Mouse (Mus musculus) layer of hippocampus, postnatal 10 days (tissue): ENCODE measurements around the gene Cdkn1a. TPM values are rescaled to one million over a fixed set of nuclear protein-coding genes. Genes with fewer than 3 reads are reported as not detected.
"Not testable (repeated sequence)": the region's sequence is repeated elsewhere in the genome, so short reads cannot be mapped to it uniquely, and the experiment has no call there.

Experiments
- DNase-seq, 2 experiments: peaks; one replicate each; pipeline ENCODE4 v3.0.0; 2021; ENCODE audit warnings: low spot score in 2 of 2
- total RNA-seq, 2 experiments: library from RNA; stranded (reverse); gene quantifications; 2 replicates each; pipeline ENCODE4 v1.2.3; 2021

The Cdkn1a gene
- total RNA-seq, 2 experiments from 2014 or later = 23.6 to 29.4 TPM

- DNase-seq = peak in 1 of 2 experiments; percentile 43
These were observed 32.8 kb upstream of the Cdkn1a start for GRCm38 (mm10) chr17:29057961-29058360.

GRCm38 (mm10) chr17:29058487-29058886 lies 32.3 kb upstream of the Cdkn1a start:
- DNase-seq = no peak

GRCm38 (mm10) chr17:29059581-29059980 lies 31.2 kb upstream of the Cdkn1a start:
- DNase-seq = no peak

- DNase-seq = no peak
These were observed 29.8 kb upstream of the Cdkn1a start for GRCm38 (mm10) chr17:29060946-29061345.

DNA sequence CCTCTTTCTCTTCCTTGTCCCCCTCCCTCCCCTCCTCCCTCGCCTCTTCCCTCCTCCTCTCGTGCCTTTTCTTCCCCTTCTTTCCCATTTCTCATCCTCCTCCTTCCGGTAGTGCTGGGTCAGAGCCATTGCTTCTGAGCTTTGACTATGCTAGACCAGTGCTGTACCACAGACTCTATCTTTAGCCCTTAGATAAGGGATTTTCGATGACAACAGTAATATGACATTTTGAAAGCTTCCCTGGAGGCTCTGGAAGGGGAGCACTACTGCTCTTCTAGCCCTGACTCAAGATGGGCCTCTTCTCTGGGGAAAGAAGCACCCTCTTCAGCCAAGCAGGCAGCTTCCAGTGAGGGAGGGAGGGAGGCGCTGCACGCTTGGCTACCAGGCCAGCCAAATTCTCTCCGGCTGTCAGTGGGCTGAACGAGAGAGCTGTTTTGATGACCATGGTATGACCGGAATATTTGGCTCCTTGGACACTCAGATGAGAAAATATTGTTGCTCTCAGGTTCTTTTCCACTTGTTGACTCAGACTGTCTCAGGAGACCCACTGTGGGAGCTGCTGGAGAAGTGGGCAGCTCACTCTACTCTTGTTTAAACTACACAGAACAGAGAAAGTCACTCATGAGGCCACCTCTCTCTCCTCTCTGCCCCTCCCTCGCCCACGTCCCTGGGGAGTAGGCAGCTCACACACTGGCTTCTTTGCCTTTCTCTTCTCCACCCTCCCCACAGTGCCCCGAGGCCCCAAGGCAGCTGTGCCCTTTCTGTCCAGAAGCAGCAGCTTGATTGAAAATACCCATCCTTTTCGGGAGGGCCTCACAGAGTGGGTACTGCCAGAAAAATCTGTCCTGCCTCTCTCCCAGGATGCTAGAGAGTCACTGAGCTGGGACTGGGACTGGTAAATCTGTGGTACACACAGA lies 28.4 kb upstream of the Cdkn1a start:
- DNase-seq = no peak

- DNase-seq = no peak
These were observed 27.4 kb upstream of the Cdkn1a start for GRCm38 (mm10) chr17:29063121-29063987.

DNA sequence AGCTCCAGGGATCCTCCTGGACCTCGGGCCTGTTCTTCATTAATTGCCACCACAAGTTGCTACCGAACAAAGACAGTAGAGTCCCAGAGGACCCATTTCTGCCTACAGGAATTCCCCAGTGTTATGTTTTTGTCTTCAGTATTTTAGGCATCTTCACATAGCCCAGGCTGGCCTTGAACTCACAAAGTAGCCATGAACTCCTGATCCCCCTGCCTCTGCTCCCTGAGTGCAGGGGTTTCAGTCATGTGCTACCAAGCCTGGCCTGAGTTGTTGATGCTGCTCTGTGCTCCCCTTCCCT lies 26.8 kb upstream of the Cdkn1a start:
- DNase-seq = no peak

DNA sequence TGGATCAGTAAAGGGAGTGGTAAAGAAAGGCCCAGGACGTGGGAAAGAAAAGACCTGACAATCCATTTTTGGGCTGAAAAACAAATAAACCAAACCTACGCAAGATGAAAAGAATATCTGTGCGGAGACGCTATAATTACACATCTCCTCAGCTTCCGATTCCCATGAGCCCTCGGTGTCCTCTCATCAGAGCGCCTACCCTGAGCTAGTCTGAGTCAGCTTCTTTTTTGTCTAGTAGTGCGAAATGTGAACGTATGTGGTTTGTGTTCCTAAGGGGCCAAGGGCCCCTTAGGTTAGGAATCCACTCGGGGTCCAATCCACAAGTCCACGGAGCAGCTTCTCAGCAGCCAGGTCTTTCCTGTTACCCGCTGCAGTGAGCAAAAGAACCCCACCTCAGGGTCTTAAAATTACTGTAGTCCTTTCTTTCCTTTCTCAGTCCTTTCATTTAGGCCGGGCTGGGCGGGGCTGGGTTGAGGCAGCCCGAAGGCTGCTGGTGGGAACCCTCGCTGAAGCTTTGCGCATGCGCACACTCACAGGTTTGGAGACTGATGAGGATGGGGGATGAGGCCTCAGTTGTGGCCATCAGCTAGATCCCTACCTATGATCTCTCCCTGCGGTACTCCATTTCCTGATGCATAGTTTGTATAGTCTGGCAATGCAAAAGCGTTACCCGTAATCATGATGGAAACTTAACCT lies 25.4 kb upstream of the Cdkn1a start:
- DNase-seq = no peak

- DNase-seq = no peak
These were observed 24.8 kb upstream of the Cdkn1a start for GRCm38 (mm10) chr17:29065971-29066370.

- DNase-seq = not testable (repeated sequence)
These were observed 23.4 kb upstream of the Cdkn1a start for GRCm38 (mm10) chr17:29067416-29067815.

DNA sequence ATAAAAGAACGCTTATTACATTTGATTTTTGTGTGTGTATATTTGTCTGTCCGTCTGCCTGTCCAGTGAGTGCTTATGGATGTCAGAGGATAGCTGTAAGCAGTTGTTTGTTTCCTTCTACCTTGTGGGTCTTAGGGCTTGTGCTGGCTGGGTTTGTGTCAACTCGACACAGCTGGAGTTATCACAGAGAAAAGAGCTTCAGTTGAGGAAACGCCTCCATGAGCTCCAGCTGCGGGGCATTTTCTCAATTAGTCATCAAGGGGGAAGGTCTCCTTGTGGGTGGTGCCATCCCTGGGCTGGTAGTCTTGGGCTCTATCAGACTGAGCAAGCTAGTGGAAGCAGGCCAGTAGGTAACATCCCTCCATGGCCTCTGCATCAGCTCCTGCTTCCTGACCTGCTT lies 22.9 kb upstream of the Cdkn1a start:
- no peak for DNase-seq

GRCm38 (mm10) chr17:29069063-29069462 lies 21.7 kb upstream of the Cdkn1a start:
- no peak for DNase-seq

DNA sequence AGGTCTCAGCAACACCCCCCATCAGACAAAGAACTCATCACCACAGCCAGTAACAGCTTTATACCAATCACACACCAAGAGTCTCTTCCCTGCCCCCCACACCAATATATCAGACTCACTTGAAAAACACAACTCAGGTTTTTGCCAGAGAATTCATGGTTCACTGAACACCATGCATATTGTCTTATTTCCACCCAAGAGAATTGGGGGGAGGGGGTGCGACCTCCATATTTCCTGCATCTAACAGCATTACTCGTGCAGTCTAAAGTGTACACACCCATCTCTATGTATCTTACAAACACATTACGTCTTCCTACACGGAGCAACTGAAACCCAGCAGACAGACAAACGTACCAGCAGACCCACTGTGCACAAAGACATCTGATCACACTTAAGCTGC lies 19.0 kb upstream of the Cdkn1a start:
- DNase-seq = no peak

DNA sequence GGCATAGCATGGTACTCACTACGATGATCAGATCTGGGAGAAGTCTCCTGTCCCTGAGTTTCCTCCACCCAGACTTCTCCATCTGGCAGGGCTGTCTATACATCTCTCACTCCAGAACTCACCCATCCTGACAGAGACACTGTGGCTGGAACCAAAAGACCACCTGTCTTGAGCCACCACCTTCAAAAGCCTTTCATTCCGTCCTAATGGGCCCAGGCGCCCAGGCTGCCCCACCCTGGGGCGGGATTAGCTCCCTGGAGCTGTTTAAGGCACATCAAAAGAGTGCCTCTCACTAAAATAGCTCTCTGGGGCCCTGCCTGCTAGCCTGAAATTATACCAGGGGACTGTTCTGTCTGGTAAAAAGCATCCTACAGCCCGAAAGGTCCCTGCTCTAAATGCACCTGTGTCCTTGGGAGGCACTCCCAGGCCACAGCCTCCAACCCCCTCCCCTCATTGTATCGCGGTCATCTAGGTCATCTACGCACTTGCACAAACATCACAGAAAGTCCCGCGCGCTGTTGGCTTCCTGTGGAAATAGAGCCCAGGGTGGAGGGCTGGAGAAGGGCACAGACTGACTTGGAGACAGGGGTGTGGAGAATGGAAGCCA lies 18.0 kb upstream of the Cdkn1a start:
- no peak for DNase-seq

GRCm38 (mm10) chr17:29073313-29073712 lies 17.5 kb upstream of the Cdkn1a start:
- DNase-seq = no peak

GRCm38 (mm10) chr17:29074085-29074484 lies 16.7 kb upstream of the Cdkn1a start:
- DNase-seq = no peak

DNA sequence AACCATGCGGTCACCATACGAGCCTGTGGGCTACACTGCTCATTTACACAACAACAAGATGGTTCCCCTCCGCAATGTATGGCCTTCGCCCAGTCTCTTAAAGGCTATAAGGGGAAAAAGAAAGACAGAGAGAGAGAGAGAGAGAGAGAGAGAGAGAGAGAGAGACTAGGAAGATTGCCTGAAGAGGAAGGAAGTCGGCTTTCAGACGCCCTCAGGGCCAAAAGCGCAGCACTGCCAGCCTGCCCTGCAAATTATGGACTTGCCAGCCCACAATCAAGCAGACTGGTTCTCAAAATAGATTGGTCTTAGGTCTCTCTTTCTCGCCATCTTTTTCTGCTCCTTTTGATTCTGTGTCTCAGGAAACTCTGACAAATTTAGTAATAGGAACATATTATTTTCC lies 14.5 kb upstream of the Cdkn1a start:
- DNase-seq = no peak

- peak; percentile 66 to 67 for DNase-seq
These were observed 12.8 kb upstream of the Cdkn1a start for GRCm38 (mm10) chr17:29077786-29078509.

- peak; percentile 30 to 54 for DNase-seq
These were observed 12.0 kb upstream of the Cdkn1a start for GRCm38 (mm10) chr17:29078519-29079383.
